Mouse (Mus musculus) yolk sac, embryonic 10.5 days (tissue): ENCODE data around the gene Gm10188.

Source experiments
- DNase-seq: peaks from one replicate; pipeline ENCODE4 v3.0.0-alpha.2; 2017; ENCODE audit warnings: low spot score

The Gm10188 gene

DNA sequence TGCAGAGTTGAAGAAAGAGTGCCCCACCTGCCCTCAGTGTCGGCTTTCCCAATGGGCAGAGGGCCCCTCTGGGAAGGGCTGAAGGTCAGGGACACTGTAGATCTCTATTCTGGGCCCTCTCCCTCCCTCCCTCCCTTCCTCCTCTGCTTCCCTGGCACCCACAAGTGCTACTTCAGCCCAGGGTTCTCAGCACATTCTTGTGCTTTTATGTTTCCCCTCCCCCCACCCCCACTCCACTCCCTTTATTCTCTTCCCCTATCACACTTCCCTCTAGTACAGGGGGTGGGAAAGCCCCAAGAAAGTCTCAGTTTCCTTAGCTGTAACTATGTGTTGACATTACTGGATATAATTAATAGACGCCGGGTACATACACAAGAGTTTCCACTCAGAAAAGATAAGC lies 34.9 kb downstream of the Gm10188 start:
- no peak for DNase-seq

- DNase-seq: no peak
These were observed 35.8 kb downstream of the Gm10188 start for GRCm38 (mm10) chr1:132193806-132194205.

DNA sequence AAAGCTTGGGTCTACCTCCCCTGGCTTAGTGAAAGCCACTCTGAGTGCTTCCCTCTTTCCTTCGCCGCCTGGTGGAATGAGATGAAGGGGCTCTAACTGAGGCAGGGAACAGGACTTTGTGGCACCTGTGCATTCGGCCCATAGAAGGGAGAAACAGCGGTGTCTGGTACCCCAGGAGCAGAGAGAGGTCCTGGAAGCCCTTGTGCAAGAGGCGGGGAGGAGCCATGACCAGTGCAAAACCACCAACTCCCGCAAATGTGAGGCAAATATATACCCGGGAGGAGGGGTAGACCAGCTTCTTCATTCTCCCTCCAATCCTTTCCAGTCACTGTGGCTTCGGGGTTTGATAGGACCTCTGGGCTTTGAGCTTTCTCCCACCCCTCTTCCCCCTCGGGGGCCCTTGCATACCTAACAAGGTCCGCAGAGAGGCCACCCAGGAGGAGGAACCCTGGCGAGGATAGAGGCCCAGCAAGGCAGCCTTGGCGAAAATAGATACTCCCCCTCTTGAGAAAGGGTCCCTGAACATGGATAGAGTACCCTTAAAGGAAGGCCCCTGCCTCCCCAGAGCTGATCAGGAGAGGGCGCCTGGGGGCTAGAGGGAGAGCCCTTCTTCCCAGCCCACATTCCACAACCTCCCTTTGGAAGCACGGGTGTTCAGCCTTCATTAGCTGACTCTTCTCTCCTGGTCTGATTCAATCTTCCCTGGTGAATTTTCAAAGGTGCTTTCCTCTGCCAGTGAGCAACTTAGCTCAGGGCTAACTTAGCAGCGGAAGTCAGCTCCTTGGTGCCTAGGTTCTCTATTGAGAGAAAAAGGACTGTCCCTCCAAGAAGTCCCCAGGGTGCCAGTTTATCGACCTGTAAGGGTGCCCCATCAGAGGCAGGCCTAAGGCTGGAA lies 37.5 kb downstream of the Gm10188 start:
- DNase-seq: no peak

DNA sequence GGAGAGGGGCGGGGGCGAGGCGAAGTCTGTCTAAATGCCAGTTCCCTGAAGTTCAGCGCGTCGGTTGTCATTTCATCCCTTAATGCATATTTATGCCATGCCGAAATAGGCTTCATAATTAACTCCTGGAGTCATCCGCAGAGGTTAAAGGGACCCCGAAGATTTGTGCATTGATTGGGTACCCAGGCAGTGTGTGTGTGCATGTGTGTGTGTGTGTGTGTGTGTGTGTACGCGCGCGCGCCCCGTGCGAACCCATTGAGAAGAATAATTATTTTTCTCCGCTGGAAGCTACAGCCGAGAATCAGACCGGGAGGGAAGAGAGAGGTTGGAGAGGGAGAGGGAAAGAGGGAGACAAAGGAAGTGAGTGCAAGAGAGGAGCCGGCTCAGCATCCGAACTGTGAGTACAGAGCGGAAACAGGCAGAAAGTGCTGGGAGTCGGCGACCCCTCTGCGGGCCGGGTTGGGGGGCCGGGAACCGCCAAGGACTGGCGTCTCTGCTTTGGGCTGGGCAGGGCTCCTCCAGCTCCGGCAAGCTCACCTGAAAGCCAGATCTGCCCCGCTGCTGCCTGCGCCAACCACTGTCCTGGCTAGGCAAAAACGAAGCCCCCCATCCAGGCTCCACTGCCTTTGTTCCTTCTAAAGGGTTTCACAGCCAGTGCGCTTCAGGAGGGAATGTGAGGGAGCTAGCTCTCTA lies 38.3 kb downstream of the Gm10188 start, which contains the start of the genes Lemd1 and AC124108.1:
Lemd1 (plus strand) TSS at position 339 of the 693 bp plus-strand sequence.
AC124108.1 (plus strand) TSS at position 365 of the 693 bp plus-strand sequence.
- DNase-seq: no peak

DNA sequence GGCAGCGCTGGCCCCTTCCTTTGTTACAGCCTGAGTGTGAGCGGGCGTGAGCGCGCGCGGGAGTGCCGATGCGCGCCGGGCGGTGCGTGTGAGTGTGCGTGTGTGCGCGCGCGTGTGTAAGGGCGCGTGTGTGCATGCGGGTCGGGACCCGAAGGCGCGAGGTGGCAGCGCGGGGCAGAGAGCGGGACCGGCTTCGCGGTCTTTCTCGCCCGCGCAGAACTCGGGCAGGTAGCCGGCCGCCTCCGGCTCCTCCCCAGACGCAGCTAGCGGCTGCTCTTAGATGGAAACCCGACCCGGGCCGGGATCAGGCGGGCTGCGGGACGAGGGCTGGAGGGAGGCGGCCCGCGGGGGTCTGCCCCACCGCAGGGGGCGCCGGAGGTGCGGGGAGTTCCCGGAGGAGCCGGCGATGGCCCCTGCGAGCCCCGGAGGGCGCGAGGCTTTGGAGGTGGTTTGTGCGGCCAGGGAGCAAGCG lies 38.9 kb downstream of the Gm10188 start:
- DNase-seq: no peak

GRCm38 (mm10) chr1:132190040-132190513 lies 39.5 kb downstream of the Gm10188 start:
- no peak for DNase-seq

- no peak for DNase-seq
These were observed 40.3 kb downstream of the Gm10188 start for GRCm38 (mm10) chr1:132189231-132189630.

GRCm38 (mm10) chr1:132188442-132189066 lies 41.0 kb downstream of the Gm10188 start:
- DNase-seq: no peak

DNA sequence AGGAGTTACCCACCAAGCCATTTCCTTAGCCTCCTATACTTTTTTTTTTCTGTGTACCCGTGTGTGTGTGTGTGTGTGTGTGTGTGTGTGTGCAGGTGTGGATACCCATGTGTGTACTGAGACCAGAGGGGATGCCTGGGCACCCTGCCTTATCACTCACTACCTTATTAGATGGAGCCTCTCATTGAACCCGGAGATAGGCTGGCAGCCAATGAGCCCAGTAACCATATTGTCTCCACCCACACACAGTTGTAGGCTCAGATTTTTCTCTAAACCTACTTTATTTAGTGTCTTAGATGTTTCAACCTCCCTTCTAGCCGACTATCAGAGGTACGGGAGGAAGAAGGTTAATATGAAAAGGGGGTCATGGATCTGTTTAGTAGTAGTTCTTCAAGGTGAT lies 43.3 kb downstream of the Gm10188 start:
- no peak for DNase-seq
